Mouse (Mus musculus) stomach, embryonic 16.5 days (tissue): ENCODE measurements at regions not wholly inside any gene's neighbourhood (a gene's known extent, or its start where the extent isn't known, plus 50 kb on each side); places are given as distances from the start of the nearest gene placed in this dataset.

Experiments used
- ATAC-seq: fragments of 200-750 bp; cut with Nextera tagmentation; 2 replicates; pipeline ENCODE4 v1.8.0; 2017; ENCODE audit warnings: moderate number of reproducible peaks, moderate TSS enrichment; ENCODE audit not compliant: insufficient read depth, low FRiP score
- H3K27ac ChIP-seq: fragments of 300-500 bp; sonication (generic); 2 replicates; pipeline ENCODE4 v1.5.1; 2014; ENCODE audit warnings: low read length
- H3K27me3 ChIP-seq: fragments of 300-500 bp; sonication (generic); 2 replicates; pipeline ENCODE4 v1.6.1; 2014; ENCODE audit warnings: low read length, control low read depth, mixed read lengths; ENCODE audit not compliant: control insufficient read depth, insufficient read depth
- H3K36me3 ChIP-seq: fragments of 300-500 bp; sonication (generic); 2 replicates; pipeline ENCODE4 v1.6.1; 2014; ENCODE audit warnings: low read length; ENCODE audit not compliant: control insufficient read depth, insufficient read depth
- H3K4me1 ChIP-seq: fragments of 300-500 bp; sonication (generic); 2 replicates; pipeline ENCODE4 v1.6.1; 2014; ENCODE audit warnings: low read length, control low read depth, mixed read lengths; ENCODE audit not compliant: control insufficient read depth, insufficient read depth
- H3K4me2 ChIP-seq: fragments of 300-500 bp; sonication (generic); 2 replicates; pipeline ENCODE4 v1.6.1; 2014; ENCODE audit warnings: low read depth, low read length, mixed read lengths
- H3K4me3 ChIP-seq: fragments of 300-500 bp; sonication (generic); replicated peaks from 2 replicates; pipeline ENCODE4 v1.5.1; 2014; ENCODE audit warnings: mild to moderate bottlenecking, low read length
- H3K9ac ChIP-seq: fragments of 300-500 bp; sonication (generic); 2 replicates; pipeline ENCODE4 v1.6.1; 2014; ENCODE audit warnings: low read length
- H3K9me3 ChIP-seq: fragments of 300-500 bp; sonication (generic); replicated peaks from 2 replicates; pipeline ENCODE4 v1.6.1; 2016; ENCODE audit warnings: low read length, control low read depth; ENCODE audit not compliant: control insufficient read depth
- WGBS: fragments of 180-500 bp; shearing (Covaris S2); extraction: QIAGEN DNeasy Blood & Tissue Kit; methylation state at CpG from one replicate; pipeline ENCODE4 v1.1.7; 2014; 5-methylcytosine and 5-hydroxymethylcytosine counted together

GRCm38 (mm10) chr13:83382609-83383008 lies 121.2 kb upstream of the Mef2c start:
- H3K4me1 ChIP-seq = no peaks in the 10 kb centered on the region
- no peak for ATAC-seq
- H3K27me3 ChIP-seq = no peaks in the 10 kb centered on the region
- H3K9me3 ChIP-seq = no peaks in the 10 kb centered on the region
- no peak overlapping the region for H3K9ac ChIP-seq
- H3K4me3 ChIP-seq = no peak overlapping the region
- no peaks in the 10 kb centered on the region for H3K36me3 ChIP-seq
- no peak overlapping the region for H3K4me2 ChIP-seq
- WGBS = 80% methylated on average over 3 of the region's 3 CpGs
- H3K27ac ChIP-seq = no peak overlapping the region

GRCm38 (mm10) chr13:83394773-83395172 lies 109.1 kb upstream of the Mef2c start:
- ATAC-seq = no peak
- Histone ChIP-seq H3K27ac (no peak overlapping the region), H3K4me1 (no peaks in the 10 kb centered on the region), H3K27me3 (no peaks in the 10 kb centered on the region), H3K9me3 (no peaks in the 10 kb centered on the region), H3K9ac (no peak overlapping the region), H3K4me2 (no peak overlapping the region), H3K4me3 (no peak overlapping the region), H3K36me3 (no peaks in the 10 kb centered on the region)
- whole genome bisulfite sequencing = 47% methylated on average over 1 of the region's 1 CpGs

- H3K27me3 ChIP-seq = no peaks in the 10 kb centered on the region
- no peaks in the 10 kb centered on the region for H3K9me3 ChIP-seq
- H3K4me1 ChIP-seq = no peaks in the 10 kb centered on the region
- no peak overlapping the region for H3K4me2 ChIP-seq
- no peaks in the 10 kb centered on the region for H3K36me3 ChIP-seq
- no peak overlapping the region for H3K4me3 ChIP-seq
- H3K9ac ChIP-seq = no peak overlapping the region
- WGBS = 95% methylated on average over 6 of the region's 6 CpGs
- ATAC-seq = no peak
- H3K27ac ChIP-seq = no peak overlapping the region
Measured at GRCm38 (mm10) chr13:83399381-83399780, 104.5 kb upstream of the Mef2c start.

- Histone ChIP-seq H3K9me3 (no peaks in the 10 kb centered on the region), H3K4me1 (no peaks in the 10 kb centered on the region), H3K27me3 (no peaks in the 10 kb centered on the region), H3K9ac (no peak overlapping the region), H3K4me2 (no peak overlapping the region), H3K27ac (no peak overlapping the region), H3K4me3 (no peak overlapping the region), H3K36me3 (no peaks in the 10 kb centered on the region)
- 62% methylated on average over 6 of the region's 6 CpGs for WGBS
- no peak for ATAC-seq
Measured at GRCm38 (mm10) chr13:83439619-83440436, 64.0 kb upstream of the Mef2c start.

GRCm38 (mm10) chr13:83444277-83444676 lies 59.6 kb upstream of the Mef2c start:
- WGBS = 93% methylated on average over 1 of the region's 1 CpGs
- Histone ChIP-seq H3K4me2 (no peak overlapping the region), H3K36me3 (no peaks in the 10 kb centered on the region), H3K4me1 (no peaks in the 10 kb centered on the region), H3K9me3 (no peaks in the 10 kb centered on the region), H3K9ac (no peak overlapping the region), H3K4me3 (no peak overlapping the region), H3K27me3 (no peaks in the 10 kb centered on the region), H3K27ac (no peak overlapping the region)
- ATAC-seq = no peak

GRCm38 (mm10) chr13:83450820-83451219 lies 53.0 kb upstream of the Mef2c start:
- H3K9me3 ChIP-seq = no peaks in the 10 kb centered on the region
- no peak overlapping the region for H3K4me3 ChIP-seq
- no peak overlapping the region for H3K9ac ChIP-seq
- ATAC-seq = no peak
- H3K4me2 ChIP-seq = no peak overlapping the region
- no peak overlapping the region for H3K27ac ChIP-seq
- no peaks in the 10 kb centered on the region for H3K27me3 ChIP-seq
- H3K4me1 ChIP-seq = no peaks in the 10 kb centered on the region
- no peaks in the 10 kb centered on the region for H3K36me3 ChIP-seq

GRCm38 (mm10) chr13:83452987-83453386 lies 50.8 kb upstream of the Mef2c start:
- H3K36me3 ChIP-seq = no peaks in the 10 kb centered on the region
- ATAC-seq = no peak
- no peak overlapping the region for H3K27ac ChIP-seq
- 75% methylated on average over 4 of the region's 4 CpGs for WGBS
- H3K9me3 ChIP-seq = no peaks in the 10 kb centered on the region
- no peak overlapping the region for H3K4me3 ChIP-seq
- no peak overlapping the region for H3K4me2 ChIP-seq
- no peaks in the 10 kb centered on the region for H3K4me1 ChIP-seq
- no peaks in the 10 kb centered on the region for H3K27me3 ChIP-seq
- H3K9ac ChIP-seq = no peak overlapping the region
